Mouse (Mus musculus): Measurements from ENCODE around the gene Gm3776.
"Not testable (repeated sequence)": the region's sequence is repeated elsewhere in the genome, so short reads cannot be mapped to it uniquely, and the experiment has no call there.

Gene Gm3776

DNA sequence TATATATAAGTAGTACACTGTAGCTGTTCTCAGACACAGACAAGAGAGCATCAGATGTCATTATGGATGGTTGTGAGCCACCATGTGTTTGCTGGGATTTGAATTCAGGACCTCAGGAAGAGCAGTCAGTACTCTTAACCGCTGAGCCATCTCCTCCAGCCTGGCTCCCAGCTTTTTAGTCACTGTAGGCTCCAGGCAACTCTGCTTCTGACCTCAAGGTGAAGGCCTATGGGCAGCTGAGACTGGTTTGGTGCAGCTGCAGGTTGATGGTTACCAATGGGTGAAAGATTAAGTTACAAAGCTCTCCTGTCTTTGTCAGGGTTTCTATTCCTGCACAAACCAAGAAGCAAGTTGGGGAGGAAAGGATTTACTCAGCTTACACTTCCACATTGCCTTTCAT lies 36.8 kb downstream of the Gm3776 start:
- DNase-seq, result not testable (repeated sequence)

DNA sequence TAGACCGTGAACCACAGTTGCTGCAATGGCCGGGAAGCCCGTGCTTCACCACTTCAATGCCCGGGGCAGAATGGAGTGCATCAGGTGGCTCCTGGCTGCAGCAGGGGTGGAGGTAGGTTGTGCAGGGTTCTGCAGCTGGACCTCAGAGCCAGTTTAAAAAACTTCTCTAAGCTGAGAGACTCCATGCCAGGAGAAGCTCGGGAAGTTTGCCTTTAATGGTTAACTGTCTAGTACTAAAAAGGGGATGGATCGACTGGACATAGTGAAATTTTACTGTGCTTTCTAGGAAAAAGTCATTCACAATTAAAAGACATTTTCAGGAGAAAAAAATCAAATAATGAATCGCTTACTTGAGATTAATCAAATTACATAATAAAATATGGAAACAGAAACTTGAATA lies 37.9 kb downstream of the Gm3776 start:
- not testable (repeated sequence) for DNase-seq

DNA sequence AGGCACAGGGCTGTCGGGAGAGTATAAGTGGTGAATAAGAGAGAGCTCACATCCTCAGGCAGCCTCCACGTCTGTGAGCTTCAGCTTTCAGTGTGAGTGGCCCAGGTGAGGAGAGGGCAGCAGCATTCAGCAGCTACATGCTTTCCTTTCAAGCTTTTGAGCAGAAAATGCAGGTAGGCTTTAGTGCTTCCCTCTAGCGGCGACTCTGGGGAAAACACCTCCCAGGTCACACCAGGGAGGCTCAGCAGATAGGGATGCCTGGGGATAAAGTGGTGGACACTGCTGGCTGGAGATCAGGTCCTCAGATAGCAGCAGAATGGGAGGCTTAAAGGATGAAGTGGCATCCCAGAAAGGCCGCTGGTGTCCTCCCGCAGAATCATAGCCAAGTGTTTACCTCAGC lies 39.2 kb downstream of the Gm3776 start:
- peak; percentile 37 for DNase-seq

DNA sequence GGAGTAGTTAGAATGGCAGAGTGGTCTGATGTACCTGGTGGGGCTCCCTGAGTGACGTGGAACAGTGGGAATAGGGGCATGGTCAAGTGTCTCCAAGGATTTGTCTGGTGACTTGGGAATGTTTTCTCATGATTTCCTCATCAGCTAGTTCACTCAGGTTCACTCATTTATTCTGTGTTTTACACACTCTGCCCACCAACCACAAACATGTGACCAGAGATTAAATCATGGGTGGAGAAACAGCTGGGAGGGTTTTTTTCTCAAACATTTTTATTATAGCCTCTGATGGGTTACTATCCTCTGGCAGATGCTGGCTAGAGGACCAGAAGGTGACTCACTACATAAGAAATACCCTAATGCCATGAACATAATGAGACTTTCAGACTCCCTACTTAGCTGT lies 41.3 kb downstream of the Gm3776 start:
- no peak for DNase-seq

DNA sequence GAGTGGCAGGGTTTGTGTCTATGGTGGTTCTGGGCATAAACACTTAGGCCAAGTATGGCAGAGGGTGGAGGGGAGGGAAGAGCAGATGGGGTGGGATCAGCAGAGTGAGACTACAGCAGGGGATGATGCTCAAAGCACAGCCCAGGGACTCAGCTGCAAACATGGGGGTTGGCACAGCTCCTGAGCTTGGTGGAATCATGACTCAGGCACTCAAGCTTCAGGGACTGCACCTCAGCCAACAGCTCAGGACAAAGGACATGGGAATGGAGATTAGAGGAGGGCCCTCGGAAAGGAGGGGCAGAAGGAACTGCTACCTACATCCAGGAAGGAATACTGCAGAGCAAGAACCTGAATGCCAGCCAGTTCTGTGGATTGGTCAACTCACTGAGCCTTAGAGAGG lies 42.2 kb downstream of the Gm3776 start:
- DNase-seq, result not testable (repeated sequence)

DNA sequence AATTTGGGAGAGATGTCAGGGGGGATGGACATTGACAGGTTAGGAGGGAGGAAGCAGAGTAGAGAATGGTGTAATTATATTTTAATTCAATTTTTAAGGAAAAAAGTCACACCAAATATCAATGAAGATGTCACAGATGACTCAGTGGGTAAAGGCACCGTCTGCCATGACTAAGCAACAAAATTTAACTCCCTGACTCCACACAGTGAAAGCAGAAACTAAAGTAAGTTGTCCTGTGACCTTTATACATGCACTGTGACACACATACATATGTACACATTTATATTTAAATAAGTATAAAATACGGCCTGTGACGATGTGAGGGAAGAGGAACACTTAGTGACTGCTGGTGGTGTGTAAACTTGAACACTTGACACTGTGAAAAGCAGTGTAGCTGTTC lies 51.2 kb downstream of the Gm3776 start:
- DNase-seq, result not testable (repeated sequence)

DNA sequence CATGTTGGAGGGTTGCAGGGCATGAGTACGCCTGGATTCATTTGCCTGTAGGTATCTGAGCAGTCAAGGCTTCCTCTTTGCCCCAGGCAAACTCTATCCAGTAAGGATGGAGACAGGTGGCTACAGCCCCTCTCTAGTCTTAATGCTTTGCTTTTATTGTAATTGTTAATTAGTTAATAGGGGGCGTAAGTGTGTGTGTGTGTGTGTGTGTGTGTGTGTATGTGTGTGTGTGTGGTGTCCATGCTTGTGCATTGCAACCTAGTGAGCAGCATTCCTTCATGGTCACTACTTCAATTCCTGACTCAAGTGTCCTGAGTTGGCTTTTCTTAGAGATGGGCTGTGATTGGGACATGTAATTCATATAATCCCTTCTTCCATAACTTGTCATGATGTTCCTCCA lies 57.8 kb downstream of the Gm3776 start, which contains the start of gene Omt2a:
TSS of gene Omt2a (minus strand) at position 101 of the 400 bp plus-strand sequence.
- no peak for DNase-seq

All from lung, postnatal 10 days (tissue).